Mouse (Mus musculus) forebrain, embryonic 14.5 days (tissue): ENCODE measurements around the gene Prkaca. TPM values are rescaled to one million over a fixed set of nuclear protein-coding genes. Genes with fewer than 3 reads are reported as not detected.
"Not testable (repeated sequence)": the region's sequence is repeated elsewhere in the genome, so short reads cannot be mapped to it uniquely, and the experiment has no call there.

Source experiments
- ATAC-seq: fragments of 200-750 bp; cut with Nextera tagmentation; 2 replicates; pipeline ENCODE4 v1.8.0; 2017; ENCODE audit warnings: mild to moderate bottlenecking, moderate library complexity
- DNase-seq: peaks from one replicate; pipeline ENCODE4 v3.0.0-alpha.2; 2015; ENCODE audit warnings: low spot score
- H3K27ac ChIP-seq: fragments of 300-500 bp; sonication (generic); 2 replicates; pipeline ENCODE4 v1.5.1; 2014; ENCODE audit warnings: low read depth, mild to moderate bottlenecking, control low read depth, low read length, moderate library complexity
- H3K27me3 ChIP-seq: fragments of 300-500 bp; sonication (generic); replicated peaks from 2 replicates; pipeline ENCODE4 v1.6.1; 2014; ENCODE audit warnings: low read length, control low read depth, mixed read lengths; ENCODE audit not compliant: control insufficient read depth, insufficient read depth
- H3K36me3 ChIP-seq: fragments of 300-500 bp; sonication (generic); 2 replicates; pipeline ENCODE4 v1.6.1; 2014; ENCODE audit warnings: low read length, control low read depth; ENCODE audit not compliant: control insufficient read depth, insufficient read depth
- H3K4me1 ChIP-seq: fragments of 300-500 bp; sonication (generic); 2 replicates; pipeline ENCODE4 v1.6.1; 2014; ENCODE audit warnings: antibody characterized with exemption, low read length, control low read depth; ENCODE audit not compliant: control insufficient read depth, insufficient read depth
- H3K4me2 ChIP-seq: fragments of 300-500 bp; sonication (generic); 2 replicates; pipeline ENCODE4 v1.6.1; 2014; ENCODE audit warnings: mild to moderate bottlenecking, control low read depth, low read length
- H3K4me3 ChIP-seq: fragments of 300-500 bp; sonication (generic); 2 replicates; pipeline ENCODE4 v1.5.1; 2014; ENCODE audit warnings: low read depth, low read length, control low read depth
- H3K9ac ChIP-seq: fragments of 300-500 bp; sonication (generic); 2 replicates; pipeline ENCODE4 v1.6.1; 2014; ENCODE audit warnings: mild to moderate bottlenecking, low read length, control low read depth, moderate library complexity
- H3K9me3 ChIP-seq: fragments of 300-500 bp; sonication (generic); replicated peaks from 2 replicates; pipeline ENCODE4 v1.6.1; 2016; ENCODE audit warnings: low read length, control low read depth, mixed read lengths; ENCODE audit not compliant: control insufficient read depth
- WGBS: fragments of 180-500 bp; shearing (Covaris S2); extraction: QIAGEN DNeasy Blood & Tissue Kit; methylation state at CpG from one replicate; pipeline ENCODE4 v1.1.7; 2014; 5-methylcytosine and 5-hydroxymethylcytosine counted together
- polyA plus RNA-seq: library from polyadenylated mRNA; unstranded; fragments of >200 nt; fragmentation: Nextera tagmentation; extraction: Ambion mirVana; gene quantifications from 2 replicates; pipeline ENCODE4 v1.2.1, GENCODE M21; 2014

Gene Prkaca
- polyA plus RNA-seq, 1 experiment from 2014 or later: 117 TPM

GRCm38 (mm10) chr8:84004533-84005201 is 31.9 kb downstream of the Prkaca start:
- DNase-seq (peak; percentile 96), ATAC-seq (peak; percentile 88)
- Histone ChIP-seq H3K4me1 (peaks cover 15% of the 10 kb centered on the region), H3K27ac (peak overlapping the region; percentile 63; the same call in 1 of the 2 replicates), H3K9ac (peak overlapping the region; percentile 79), H3K9me3 (no peaks in the 10 kb centered on the region), H3K36me3 (peaks cover 18% of the 10 kb centered on the region), H3K4me2 (peak overlapping the region; percentile 96), H3K27me3 (peaks cover 9% of the 10 kb centered on the region), H3K4me3 (peak overlapping the region; percentile 58)
- 2% methylated on average over 30 of the region's 30 CpGs for WGBS

- DNase-seq, H3K9ac ChIP-seq, H3K27ac ChIP-seq, ATAC-seq, H3K4me3 ChIP-seq, H3K9me3 ChIP-seq, H3K4me2 ChIP-seq: not testable (repeated sequence)
- Histone ChIP-seq H3K4me1 (peaks cover 15% of the 10 kb centered on the region), H3K36me3 (peaks cover 11% of the 10 kb centered on the region; the same call in 1 of the 2 replicates), H3K27me3 (peaks cover 13% of the 10 kb centered on the region)
- 94% methylated on average over 7 of the region's 7 CpGs for WGBS
Observed at GRCm38 (mm10) chr8:84005502-84005901, 32.7 kb downstream of the Prkaca start.

GRCm38 (mm10) chr8:84008362-84008761 is 35.6 kb downstream of the Prkaca start:
- H3K27me3 ChIP-seq: peaks cover 35% of the 10 kb centered on the region
- H3K4me3 ChIP-seq: no peak overlapping the region
- no peaks in the 10 kb centered on the region for H3K9me3 ChIP-seq
- H3K4me2 ChIP-seq: no peak overlapping the region
- H3K4me1 ChIP-seq: peaks cover 12% of the 10 kb centered on the region
- ATAC-seq: no peak
- H3K36me3 ChIP-seq: no peaks in the 10 kb centered on the region
- no peak for DNase-seq
- no peak overlapping the region for H3K9ac ChIP-seq
- WGBS: 33% methylated on average over 7 of the region's 7 CpGs
- H3K27ac ChIP-seq: no peak overlapping the region

- Histone ChIP-seq H3K4me3 (no peak overlapping the region), H3K27ac (no peak overlapping the region), H3K27me3 (peaks cover 38% of the 10 kb centered on the region), H3K36me3 (no peaks in the 10 kb centered on the region), H3K4me2 (no peak overlapping the region), H3K9ac (no peak overlapping the region), H3K4me1 (peaks cover 6% of the 10 kb centered on the region), H3K9me3 (no peaks in the 10 kb centered on the region)
- ATAC-seq (peak; percentile 49; the same call in 1 of the 2 replicates), DNase-seq (peak; percentile 82)
- 1% methylated on average over 11 of the region's 11 CpGs for WGBS
Observed at GRCm38 (mm10) chr8:84009876-84010275, 37.1 kb downstream of the Prkaca start.

- peak; percentile 77 for DNase-seq
- no peaks in the 10 kb centered on the region for H3K36me3 ChIP-seq
- H3K4me2 ChIP-seq: peak overlapping the region; percentile 94
- no peaks in the 10 kb centered on the region for H3K9me3 ChIP-seq
- ATAC-seq: peak; percentile 78
- peak overlapping the region; percentile 52 for H3K4me3 ChIP-seq
- peaks cover 38% of the 10 kb centered on the region for H3K27me3 ChIP-seq
- peak overlapping the region; percentile 57 for H3K9ac ChIP-seq
- WGBS: 2% methylated on average over 82 of the region's 83 CpGs
- no peak overlapping the region for H3K27ac ChIP-seq
- peaks cover 2% of the 10 kb centered on the region; the same call in 1 of the 2 replicates for H3K4me1 ChIP-seq
Observed at GRCm38 (mm10) chr8:84010625-84011611, 38.1 kb downstream of the Prkaca start.

- H3K27ac ChIP-seq: no peak within 1 kb of the TSS
- WGBS: under 1% methylated on average over 45 of the region's 45 CpGs
- DNase-seq: no peak
Observed at GRCm38 (mm10) chr8:84011705-84012498, 39.1 kb downstream of the Prkaca start, which contains the start of gene 2210011C24Rik. 2210011C24Rik (minus strand) TSS chr8:84012171.

GRCm38 (mm10) chr8:84012499-84013165 is 39.8 kb downstream of the Prkaca start:
- Histone ChIP-seq H3K27ac (no peak overlapping the region), H3K9ac (peak overlapping the region; percentile 29), H3K27me3 (peaks cover 38% of the 10 kb centered on the region), H3K36me3 (no peaks in the 10 kb centered on the region), H3K9me3 (no peaks in the 10 kb centered on the region), H3K4me3 (peak overlapping the region; percentile 52), H3K4me1 (peaks cover 2% of the 10 kb centered on the region; the same call in 1 of the 2 replicates), H3K4me2 (peak overlapping the region; percentile 94)
- ATAC-seq: no peak
- WGBS: 2% methylated on average over 35 of the region's 35 CpGs
- no peak for DNase-seq

More at GRCm38 (mm10) chr8:84011705-84012498, 39.1 kb downstream of the Prkaca start, which contains the start of gene 2210011C24Rik:
- peaks cover 2% of the 10 kb centered on the region; the same call in 1 of the 2 replicates for H3K4me1 ChIP-seq
- peak within 1 kb of the TSS; percentile 94 for H3K4me2 ChIP-seq
- H3K4me3 ChIP-seq: peak within 1 kb of the TSS; percentile 52
- no peaks in the 10 kb centered on the region for H3K36me3 ChIP-seq
- H3K9me3 ChIP-seq: no peaks in the 10 kb centered on the region
- peaks cover 38% of the 10 kb centered on the region for H3K27me3 ChIP-seq
- peak; percentile 22; the same call in 1 of the 2 replicates for ATAC-seq
- peak within 1 kb of the TSS; percentile 57 for H3K9ac ChIP-seq

- 94% methylated on average over 5 of the region's 5 CpGs for WGBS
- H3K27ac ChIP-seq: no peak overlapping the region
- no peak for ATAC-seq
- no peaks in the 10 kb centered on the region for H3K36me3 ChIP-seq
- H3K4me3 ChIP-seq: no peak overlapping the region
- no peak overlapping the region for H3K9ac ChIP-seq
- H3K9me3 ChIP-seq: no peaks in the 10 kb centered on the region
- no peak overlapping the region for H3K4me2 ChIP-seq
- peaks cover 36% of the 10 kb centered on the region for H3K27me3 ChIP-seq
- no peak for DNase-seq
- H3K4me1 ChIP-seq: peaks cover 2% of the 10 kb centered on the region; the same call in 1 of the 2 replicates
Observed at GRCm38 (mm10) chr8:84015833-84016232, 43.0 kb downstream of the Prkaca start.
